Mouse (Mus musculus) forebrain, embryonic 12.5 days (tissue): ENCODE measurements around the gene Ascl5. TPM values are rescaled to one million over a fixed set of nuclear protein-coding genes. Genes with fewer than 3 reads are reported as not detected.

Experiments used
- ATAC-seq: fragments of 200-750 bp; cut with Nextera tagmentation; 2 replicates; pipeline ENCODE4 v1.8.0; 2017; ENCODE audit warnings: moderate TSS enrichment; ENCODE audit not compliant: low FRiP score
- H3K27ac ChIP-seq: fragments of 300-500 bp; sonication (generic); 2 replicates; pipeline ENCODE4 v1.5.1; 2016; ENCODE audit warnings: mild to moderate bottlenecking
- H3K27me3 ChIP-seq: fragments of 300-500 bp; sonication (generic); 2 replicates; pipeline ENCODE4 v1.6.1; 2016; ENCODE audit warnings: mild to moderate bottlenecking
- H3K36me3 ChIP-seq: fragments of 300-500 bp; sonication (generic); replicated peaks from 2 replicates; pipeline ENCODE4 v1.6.1; 2016; ENCODE audit warnings: mild to moderate bottlenecking
- H3K4me1 ChIP-seq: fragments of 300-500 bp; sonication (generic); 2 replicates; pipeline ENCODE4 v1.6.1; 2016
- H3K4me2 ChIP-seq: fragments of 300-500 bp; sonication (generic); 2 replicates; pipeline ENCODE4 v1.6.1; 2016; ENCODE audit warnings: mild to moderate bottlenecking, moderate library complexity
- H3K4me3 ChIP-seq: fragments of 300-500 bp; sonication (generic); replicated peaks from 2 replicates; pipeline ENCODE4 v1.5.1; 2016; ENCODE audit warnings: mild to moderate bottlenecking
- H3K9ac ChIP-seq: fragments of 300-500 bp; sonication (generic); 2 replicates; pipeline ENCODE4 v1.6.1; 2016; ENCODE audit warnings: mild to moderate bottlenecking
- H3K9me3 ChIP-seq: fragments of 300-500 bp; sonication (generic); 2 replicates; pipeline ENCODE4 v1.6.1; 2016
- WGBS: fragments of 180-500 bp; shearing (Covaris S2); methylation state at CpG from one replicate; pipeline ENCODE4 v1.1.7; 2016; 5-methylcytosine and 5-hydroxymethylcytosine counted together
- polyA plus RNA-seq: library from polyadenylated mRNA; unstranded; fragments of >200 nt; fragmentation: Nextera tagmentation; extraction: Ambion mirVana; gene quantifications from 2 replicates; pipeline ENCODE4 v1.2.1, GENCODE M21; 2016

Ascl5 gene
- not detected in 2 replicates for polyA plus RNA-seq

DNA sequence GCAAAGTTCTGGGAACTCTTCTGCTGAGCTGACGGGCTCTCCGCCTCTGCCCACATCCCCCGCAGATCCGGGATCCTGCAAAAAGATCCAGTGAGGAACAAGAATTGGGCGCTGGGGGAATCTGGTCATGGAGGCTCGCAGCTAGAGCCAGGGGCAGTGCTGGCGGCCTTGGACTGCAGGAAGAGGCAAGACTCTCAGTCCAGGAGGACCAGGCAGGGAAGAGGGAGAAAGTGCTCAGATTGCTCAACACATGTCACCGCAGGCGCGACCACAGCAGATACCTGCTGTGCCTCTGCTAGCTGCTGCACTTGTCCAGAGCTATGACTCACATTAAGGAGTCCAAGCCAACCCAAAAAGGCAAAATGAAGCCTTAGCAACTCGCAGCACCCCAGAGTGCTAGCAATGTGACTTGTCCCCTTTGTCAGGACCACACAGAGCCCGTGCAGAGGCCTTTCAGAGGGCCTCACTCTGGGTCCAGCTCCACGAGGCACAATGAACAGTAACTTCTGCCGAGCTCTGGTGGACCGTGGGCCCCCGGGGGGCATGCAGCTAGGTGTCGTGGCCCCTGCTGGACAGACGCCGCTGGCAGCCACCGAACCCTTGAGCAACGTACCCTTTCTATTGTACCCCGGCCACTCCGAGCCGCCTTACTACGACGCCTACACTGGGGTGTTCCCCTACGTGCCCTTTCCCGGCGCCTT is at the start of gene Ascl5:
Gene Ascl5 (plus strand): TSS at position 493 of the 701 bp plus-strand sequence.
- H3K27me3 ChIP-seq: peaks cover 66% of the 10 kb centered on the region
- no peaks in the 10 kb centered on the region for H3K36me3 ChIP-seq
- 0 out of 2 replicates have a peak within 1 kb of the TSS, but pooled peaks have one; percentile 36 for H3K9ac ChIP-seq
- no peak within 1 kb of the TSS for H3K27ac ChIP-seq
- 19% methylated on average over 29 of the region's 29 CpGs for WGBS
- H3K4me1 ChIP-seq: peaks cover 10% of the 10 kb centered on the region
- H3K4me2 ChIP-seq: peak within 1 kb of the TSS; percentile 53
- H3K4me3 ChIP-seq: peak within 1 kb of the TSS; percentile 37
- peak; percentile 45; the same call in 1 of the 2 replicates for ATAC-seq
- H3K9me3 ChIP-seq: no peaks in the 10 kb centered on the region

DNA sequence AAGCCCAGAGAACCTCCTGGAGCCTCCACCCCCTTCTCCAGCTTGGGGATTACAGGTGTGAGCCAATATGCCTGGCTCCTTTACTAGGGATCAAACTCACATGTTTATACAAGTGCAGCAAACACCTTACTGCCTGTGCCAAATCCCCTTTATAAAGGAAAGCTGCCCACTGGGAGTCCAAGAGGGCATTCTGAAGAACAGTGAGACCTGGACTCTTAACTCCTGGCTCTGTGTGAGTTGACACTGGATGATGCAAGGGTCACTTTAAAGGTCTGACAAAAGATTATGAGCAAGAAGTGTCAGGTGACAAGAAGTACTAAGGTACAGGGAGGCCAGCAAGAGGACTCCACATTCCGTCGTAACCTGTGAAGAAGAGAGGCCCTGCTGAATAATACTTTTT is 49.2 kb upstream of the Ascl5 start:
- ATAC-seq: no peak
- Histone ChIP-seq H3K4me3 (no peak overlapping the region), H3K4me2 (no peak overlapping the region), H3K9me3 (no peaks in the 10 kb centered on the region), H3K36me3 (no peaks in the 10 kb centered on the region), H3K27me3 (peaks cover 14% of the 10 kb centered on the region), H3K4me1 (no peaks in the 10 kb centered on the region), H3K27ac (no peak overlapping the region), H3K9ac (no peak overlapping the region)
- WGBS: 90% methylated on average over 2 of the region's 2 CpGs

DNA sequence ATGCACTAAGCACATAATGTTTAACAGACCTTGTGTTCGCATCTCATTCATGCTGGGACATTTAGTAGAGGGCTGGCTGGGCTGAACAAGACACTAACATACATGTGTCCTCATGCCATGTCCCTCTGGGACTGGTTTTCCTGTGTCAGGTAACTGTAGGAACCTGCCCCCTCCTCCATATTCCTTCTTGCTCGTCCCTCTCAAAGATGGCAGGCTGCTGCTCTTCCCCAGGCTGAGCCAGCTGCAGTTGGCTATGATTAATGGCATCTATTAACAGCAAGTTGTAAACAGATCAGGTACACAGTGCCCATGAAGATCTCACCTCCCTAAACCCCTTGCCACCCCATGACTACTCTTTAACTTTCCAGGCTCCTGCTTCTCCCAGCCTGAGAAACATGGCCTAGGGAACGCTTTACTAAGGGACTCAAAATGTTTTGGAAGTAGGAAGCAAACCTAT is 44.3 kb upstream of the Ascl5 start, which contains the start of gene Igfn1:
Gene Igfn1 (minus strand): TSS at position 51 of the 457 bp plus-strand sequence.
- no peak within 1 kb of the TSS for H3K9ac ChIP-seq
- no peak for ATAC-seq
- H3K36me3 ChIP-seq: no peaks in the 10 kb centered on the region
- peaks cover 12% of the 10 kb centered on the region for H3K4me1 ChIP-seq
- peaks cover 32% of the 10 kb centered on the region for H3K27me3 ChIP-seq
- 80% methylated on average over 3 of the region's 3 CpGs for WGBS
- H3K27ac ChIP-seq: no peak within 1 kb of the TSS
- no peak within 1 kb of the TSS; the same call in 1 of the 2 replicates for H3K4me3 ChIP-seq
- no peaks in the 10 kb centered on the region for H3K9me3 ChIP-seq
- H3K4me2 ChIP-seq: peak within 1 kb of the TSS; percentile 77

DNA sequence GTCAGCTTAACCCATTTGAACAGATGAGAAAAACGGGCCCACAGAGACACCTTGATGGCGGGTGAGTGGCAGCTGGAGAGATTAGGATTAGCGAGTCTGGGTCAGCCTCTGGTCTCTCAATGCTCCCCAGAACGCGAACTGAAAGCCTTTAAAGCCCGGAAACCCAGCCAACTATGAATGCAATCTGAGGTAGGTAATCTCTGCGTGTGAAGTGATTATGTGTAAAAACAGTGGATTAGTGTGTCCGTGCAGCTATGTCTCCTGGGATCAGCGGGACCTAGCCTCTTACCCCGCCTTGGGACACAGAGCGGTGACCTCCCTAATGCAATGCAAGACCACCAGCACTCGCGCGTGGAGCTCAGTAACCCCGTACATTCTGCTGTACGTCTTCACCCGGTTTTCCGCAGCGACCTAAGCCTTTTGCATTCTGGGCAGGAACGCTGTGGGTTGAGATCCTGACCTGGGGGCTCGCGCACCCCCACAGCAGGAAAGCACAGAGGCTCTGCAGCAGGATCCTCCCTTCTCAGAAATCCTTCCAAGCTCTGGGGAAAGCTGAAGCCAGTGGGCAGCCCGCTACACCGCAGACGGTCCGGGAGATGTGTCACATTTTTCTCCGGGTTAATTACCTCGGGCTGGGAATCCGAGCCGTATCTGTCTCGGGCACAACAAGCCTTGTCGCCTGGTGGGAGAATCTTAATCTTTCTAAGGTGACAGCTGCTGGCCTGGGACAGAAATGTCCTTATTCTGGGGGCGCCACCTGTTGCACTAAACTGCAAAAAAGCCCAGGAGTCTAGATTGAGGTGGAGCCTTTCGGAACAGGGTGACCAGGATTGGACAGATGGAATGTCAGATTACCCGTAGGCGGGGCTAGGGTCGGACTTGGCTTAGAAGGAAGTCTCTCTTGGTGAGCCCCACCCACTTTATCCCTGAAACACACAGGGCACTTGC is 43.1 kb upstream of the Ascl5 start, which contains the start of gene Tmem9:
Gene Tmem9 (plus strand): TSS at position 940 of the 948 bp plus-strand sequence.
- Histone ChIP-seq H3K36me3 (no peaks in the 10 kb centered on the region), H3K4me2 (peak within 1 kb of the TSS; percentile 77), H3K27me3 (peaks cover 32% of the 10 kb centered on the region), H3K4me3 (peak within 1 kb of the TSS; percentile 44), H3K9me3 (no peaks in the 10 kb centered on the region), H3K27ac (no peak within 1 kb of the TSS), H3K4me1 (peaks cover 12% of the 10 kb centered on the region), H3K9ac (peak within 1 kb of the TSS; percentile 36)
- WGBS: 1% methylated on average over 37 of the region's 37 CpGs
- ATAC-seq: peak; percentile 82; the same call in 1 of the 2 replicates

DNA sequence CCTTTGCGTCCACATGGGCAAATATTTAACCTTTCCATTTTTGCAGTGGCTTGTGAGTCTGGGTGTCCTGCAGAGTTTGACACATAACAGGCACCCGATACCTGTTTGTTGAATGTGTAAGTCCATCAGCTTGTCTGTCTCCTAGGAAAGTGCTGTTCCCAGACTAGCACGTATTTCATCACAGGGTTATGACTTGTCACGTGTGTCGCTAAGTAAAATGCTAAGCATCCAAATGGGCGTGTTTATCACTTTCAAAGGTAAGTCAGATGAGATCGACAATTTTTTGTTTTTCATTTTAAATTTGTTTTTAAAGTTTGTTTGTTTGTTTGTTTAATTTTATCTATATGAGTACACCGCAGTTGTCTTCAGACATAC is 42.5 kb upstream of the Ascl5 start:
- Histone ChIP-seq H3K9me3 (no peaks in the 10 kb centered on the region), H3K9ac (no peak overlapping the region), H3K27me3 (peaks cover 32% of the 10 kb centered on the region), H3K4me3 (peak overlapping the region; percentile 44), H3K4me1 (peaks cover 12% of the 10 kb centered on the region), H3K27ac (no peak overlapping the region), H3K4me2 (peak overlapping the region; percentile 77), H3K36me3 (no peaks in the 10 kb centered on the region)
- no peak for ATAC-seq
- 20% methylated on average over 8 of the region's 8 CpGs for WGBS

DNA sequence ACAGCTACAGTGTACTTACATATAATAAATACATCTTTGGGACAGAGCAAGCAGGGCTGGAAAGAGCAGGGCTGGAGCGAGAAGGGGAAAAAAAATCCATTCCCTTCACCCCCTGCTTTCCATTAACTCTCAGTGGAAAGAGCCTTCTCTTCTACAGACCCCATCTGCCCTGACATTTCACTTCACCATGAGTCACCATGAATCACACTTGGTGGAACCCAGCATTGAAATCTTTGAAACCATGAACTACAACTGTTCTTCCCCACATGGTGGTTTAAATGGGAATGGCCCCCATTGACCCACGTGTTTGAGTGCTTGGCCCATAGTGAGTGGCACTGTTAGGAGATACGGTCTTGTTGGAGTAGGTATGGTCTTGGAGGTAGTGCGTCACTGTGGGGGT is 40.4 kb upstream of the Ascl5 start:
- Histone ChIP-seq H3K9ac (no peak overlapping the region), H3K9me3 (no peaks in the 10 kb centered on the region), H3K4me2 (no peak overlapping the region), H3K4me3 (no peak overlapping the region), H3K27ac (no peak overlapping the region), H3K4me1 (peaks cover 12% of the 10 kb centered on the region), H3K27me3 (peaks cover 24% of the 10 kb centered on the region), H3K36me3 (no peaks in the 10 kb centered on the region)
- ATAC-seq: no peak
- WGBS: 87% methylated on average over 4 of the region's 4 CpGs

DNA sequence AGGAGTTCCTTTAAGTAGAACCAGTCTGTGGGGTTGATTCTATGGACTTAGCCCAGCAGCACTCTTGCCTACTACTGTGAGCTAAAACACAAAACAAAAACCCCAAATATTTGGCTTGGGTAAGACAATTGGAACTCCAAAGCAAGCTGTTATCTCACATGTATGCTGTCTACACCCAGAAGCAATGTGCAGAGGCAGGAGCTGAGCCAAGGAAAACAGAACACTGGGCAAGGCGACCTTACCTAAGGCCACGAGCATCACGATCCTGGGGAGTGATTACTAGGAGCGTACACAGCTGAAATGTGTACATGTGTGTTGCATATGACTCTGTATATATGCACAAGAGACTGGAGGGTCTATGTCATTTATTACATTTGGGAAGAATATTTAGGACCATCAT is 37.1 kb upstream of the Ascl5 start:
- ATAC-seq: no peak
- peaks cover 7% of the 10 kb centered on the region for H3K4me1 ChIP-seq
- H3K4me3 ChIP-seq: no peak overlapping the region
- H3K9ac ChIP-seq: no peak overlapping the region
- no peak overlapping the region for H3K4me2 ChIP-seq
- no peak overlapping the region for H3K27ac ChIP-seq
- 82% methylated on average over 4 of the region's 4 CpGs for WGBS
- no peaks in the 10 kb centered on the region for H3K36me3 ChIP-seq
- H3K27me3 ChIP-seq: peaks cover 7% of the 10 kb centered on the region; the same call in 1 of the 2 replicates
- no peaks in the 10 kb centered on the region for H3K9me3 ChIP-seq

DNA sequence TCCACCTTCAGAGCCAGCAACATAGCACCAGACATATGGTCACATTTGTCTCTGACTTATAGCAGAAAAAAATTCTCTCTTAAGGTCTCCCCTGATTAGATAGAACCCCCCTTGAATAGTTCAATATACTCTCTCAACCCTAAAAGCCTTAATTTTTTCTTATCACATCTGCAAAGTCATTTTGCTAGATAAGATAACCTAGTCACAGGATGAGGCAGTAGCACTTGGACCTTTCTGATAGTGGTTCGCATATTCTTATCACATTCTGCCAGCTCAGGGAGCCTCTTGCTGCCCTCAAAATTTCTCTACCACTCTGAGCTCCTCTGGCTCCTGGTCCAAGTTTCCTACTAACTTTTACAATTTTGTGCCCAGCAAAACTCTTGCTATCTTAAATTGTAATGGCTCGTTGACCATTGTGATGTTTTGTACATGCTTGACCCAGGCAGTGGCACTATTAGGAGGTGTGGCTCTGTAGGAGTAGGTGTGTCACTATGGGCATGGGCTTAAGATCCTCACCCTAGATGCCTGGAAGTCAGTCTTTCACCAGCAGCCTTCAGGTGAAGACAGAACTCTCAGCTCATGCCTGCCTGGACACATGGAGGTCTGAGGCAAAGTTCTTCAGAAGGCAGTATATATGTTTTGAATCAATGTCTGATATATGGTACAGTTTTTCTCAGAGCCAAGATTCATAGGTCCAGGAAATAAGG is 35.7 kb upstream of the Ascl5 start:
- Histone ChIP-seq H3K4me1 (peaks cover 18% of the 10 kb centered on the region), H3K9me3 (no peaks in the 10 kb centered on the region), H3K27me3 (no peaks in the 10 kb centered on the region), H3K36me3 (no peaks in the 10 kb centered on the region), H3K4me3 (no peak overlapping the region), H3K27ac (no peak overlapping the region), H3K9ac (no peak overlapping the region), H3K4me2 (no peak overlapping the region)
- ATAC-seq: no peak
- WGBS: 79% methylated on average over 2 of the region's 2 CpGs

DNA sequence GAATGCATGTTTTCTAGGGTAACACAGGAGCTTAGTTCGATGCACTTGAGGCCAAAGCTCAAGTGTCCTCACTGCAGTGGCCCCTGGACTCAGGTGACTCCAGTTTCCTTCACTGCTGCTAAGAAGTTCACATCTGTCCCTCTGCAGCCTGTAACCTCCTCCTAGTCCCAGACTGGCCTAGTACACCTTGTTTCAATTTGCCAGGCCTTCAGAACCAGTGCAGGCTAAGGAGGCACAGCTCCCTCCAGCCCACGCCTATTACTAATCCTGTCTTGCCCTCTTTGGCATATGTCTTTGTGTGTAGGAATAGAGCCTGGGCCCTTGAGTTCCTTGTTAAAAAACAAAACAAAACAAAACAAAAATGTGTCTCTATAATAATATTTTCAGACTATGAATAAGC is 33.3 kb upstream of the Ascl5 start:
- peaks cover 18% of the 10 kb centered on the region for H3K4me1 ChIP-seq
- no peak overlapping the region for H3K9ac ChIP-seq
- H3K36me3 ChIP-seq: peaks cover 19% of the 10 kb centered on the region
- no peaks in the 10 kb centered on the region for H3K9me3 ChIP-seq
- 0 out of 2 replicates have a peak overlapping the region, but pooled peaks have one; percentile 25 for H3K27ac ChIP-seq
- H3K4me3 ChIP-seq: no peak overlapping the region
- ATAC-seq: peak; percentile 57
- no peaks in the 10 kb centered on the region for H3K27me3 ChIP-seq
- 57% methylated on average over 2 of the region's 2 CpGs for WGBS
- 0 out of 2 replicates have a peak overlapping the region, but pooled peaks have one; percentile 7 for H3K4me2 ChIP-seq

DNA sequence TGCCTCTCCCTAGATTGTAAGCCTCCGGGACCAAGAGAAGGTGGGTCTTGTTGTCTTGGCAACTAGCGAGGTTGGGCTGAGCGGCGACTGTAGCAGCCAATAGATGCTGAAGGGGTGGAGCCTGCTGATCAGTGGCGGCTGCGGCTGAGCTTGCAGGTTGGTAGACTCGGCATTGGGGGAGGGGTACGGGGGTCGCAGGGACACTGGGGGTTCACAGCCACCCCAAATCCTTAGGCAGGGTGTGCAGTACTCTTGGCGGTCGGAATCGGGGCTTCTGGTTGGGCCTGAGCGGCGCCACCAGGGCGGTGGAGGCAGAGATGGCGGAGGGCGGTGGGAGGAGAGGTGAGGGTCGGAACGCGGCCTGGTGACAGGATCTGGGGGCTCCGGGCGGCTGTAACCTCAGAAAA is 32.7 kb upstream of the Ascl5 start:
- Histone ChIP-seq H3K4me2 (peak overlapping the region; percentile 95), H3K4me3 (peak overlapping the region; percentile 58), H3K27ac (peak overlapping the region; percentile 65), H3K36me3 (peaks cover 25% of the 10 kb centered on the region), H3K9ac (peak overlapping the region; percentile 84), H3K27me3 (no peaks in the 10 kb centered on the region), H3K4me1 (peaks cover 18% of the 10 kb centered on the region), H3K9me3 (no peaks in the 10 kb centered on the region)
- ATAC-seq: peak; percentile 99
- WGBS: under 1% methylated on average over 22 of the region's 22 CpGs

DNA sequence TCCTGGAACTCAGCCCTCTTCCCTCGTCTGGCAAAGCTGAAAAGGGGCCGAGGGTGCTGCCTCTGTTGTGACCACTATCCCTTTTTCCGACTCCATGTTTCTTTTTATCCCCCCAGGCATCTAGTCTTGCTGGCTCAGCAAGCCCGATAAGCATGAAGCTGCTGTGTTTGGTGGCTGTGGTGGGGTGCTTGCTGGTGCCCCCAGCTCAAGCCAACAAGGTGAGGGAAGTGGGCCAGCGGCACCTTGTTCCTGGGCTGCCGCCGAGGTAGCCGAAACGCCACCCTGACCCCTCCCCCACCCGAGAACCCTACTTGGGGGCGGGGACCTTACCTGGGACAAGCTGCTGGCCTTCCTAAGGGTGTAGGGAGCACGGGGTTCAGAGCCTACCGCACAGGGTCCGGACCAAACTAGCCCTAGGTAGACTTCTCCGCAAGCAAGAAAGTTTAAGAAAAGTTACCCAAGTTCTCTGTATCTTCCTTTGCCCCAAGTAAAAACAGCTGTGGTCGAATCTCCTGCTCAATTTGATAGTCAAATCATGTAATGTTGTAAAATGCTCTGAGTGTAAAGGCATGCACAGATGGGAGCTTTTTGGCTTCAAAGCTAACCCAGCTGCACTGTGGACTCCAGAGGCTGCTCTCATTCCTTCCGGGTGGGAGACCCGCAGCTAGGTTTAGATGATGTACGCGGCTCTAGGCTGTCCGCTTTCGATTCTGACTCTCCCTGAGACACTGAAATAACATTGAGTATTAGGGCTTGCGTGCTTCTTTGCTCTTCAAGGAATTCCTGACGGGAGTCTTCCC is 32.0 kb upstream of the Ascl5 start:
- Histone ChIP-seq H3K27ac (peak overlapping the region; percentile 65), H3K27me3 (no peaks in the 10 kb centered on the region), H3K9me3 (no peaks in the 10 kb centered on the region), H3K9ac (peak overlapping the region; percentile 84), H3K4me3 (peak overlapping the region; percentile 58), H3K4me2 (peak overlapping the region; percentile 95), H3K36me3 (peaks cover 32% of the 10 kb centered on the region), H3K4me1 (peaks cover 18% of the 10 kb centered on the region)
- 5% methylated on average over 24 of the region's 24 CpGs for WGBS
- peak; percentile 49 for ATAC-seq
